Mouse (Mus musculus): ENCODE results near the gene Tead2. TPM values are rescaled to one million over a fixed set of nuclear protein-coding genes. Genes with fewer than 3 reads are reported as not detected.
"Not testable (repeated sequence)": the region's sequence is repeated elsewhere in the genome, so short reads cannot be mapped to it uniquely, and the experiment has no call there.

The Tead2 gene
- total RNA-seq (2015; ENCODE audit: low replicate concordance) (not detected in 2 replicates), total RNA-seq (2017; ENCODE audit: low replicate concordance) (0.42 and 0.51 TPM in 2 replicates)

DNA sequence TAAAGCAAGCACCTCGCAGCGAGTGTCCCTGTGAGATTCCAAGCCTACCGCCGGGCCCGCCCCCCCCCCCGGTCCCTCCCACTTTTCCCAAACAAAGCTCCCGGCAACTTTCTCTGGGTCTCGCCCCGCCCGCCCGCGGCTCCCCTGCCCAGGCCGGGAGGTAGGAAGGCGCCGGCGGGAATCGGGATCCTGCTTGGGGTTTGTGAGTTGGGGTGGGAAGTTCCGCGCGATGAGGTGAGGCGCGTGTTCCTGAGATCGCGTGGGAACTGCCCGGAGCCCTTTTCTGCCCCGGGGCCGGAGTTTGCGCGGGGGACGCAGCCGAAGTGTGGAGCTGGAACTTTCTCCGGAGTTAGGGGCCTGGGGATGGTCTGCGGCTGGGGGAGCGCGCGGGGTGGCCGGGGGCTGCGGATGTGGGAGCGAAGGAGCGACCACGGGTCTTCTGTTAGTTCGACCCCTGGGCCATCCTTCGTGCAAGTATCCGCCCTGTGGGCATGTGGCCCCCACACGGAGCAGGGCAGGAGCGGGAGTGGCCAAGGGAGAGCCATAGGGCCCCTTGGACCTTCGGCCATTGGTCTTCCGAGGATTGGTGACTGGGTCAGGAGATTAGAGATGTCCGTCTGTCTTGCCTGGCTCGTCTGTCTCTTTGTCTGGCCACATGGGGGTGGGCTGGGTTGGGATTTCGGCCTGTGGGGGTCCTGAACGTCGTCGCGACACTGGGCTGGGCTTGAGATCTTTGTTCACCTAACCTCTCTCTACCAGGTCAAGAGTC is at the start of gene Tead2:
Gene Tead2, plus strand, starts transcription at position 81 of the 769 bp plus-strand sequence.
- ATAC-seq (replicated peaks; ENCODE audit: low FRiP score, poor library complexity, severe bottlenecking): no peak

DNA sequence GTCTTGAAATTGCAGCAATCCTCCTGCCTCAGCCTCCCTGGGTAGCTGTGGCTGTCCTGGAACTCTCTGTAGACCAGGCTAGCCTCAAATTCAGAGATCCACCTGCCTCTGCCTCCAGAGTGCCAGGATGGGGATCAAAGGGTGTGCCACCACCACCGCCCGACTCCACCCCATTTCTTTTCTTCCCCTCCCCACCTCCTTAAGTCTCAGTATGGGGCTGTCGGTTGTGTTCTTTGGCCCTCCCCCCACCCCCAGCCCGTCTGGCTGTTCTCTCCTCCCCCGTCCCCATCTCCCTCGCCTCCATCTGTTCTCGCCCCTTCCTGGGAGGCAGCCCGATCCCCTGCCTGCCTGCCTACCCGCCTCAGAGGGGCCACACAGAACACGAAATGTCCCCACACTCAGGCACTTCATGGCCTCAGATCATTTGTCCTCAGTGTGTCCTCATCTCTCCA is 48.6 kb upstream of the Tead2 start:
- no peak for ATAC-seq (replicated peaks; ENCODE audit: low FRiP score, poor library complexity, severe bottlenecking)

GRCm38 (mm10) chr7:45167761-45168445 is 47.6 kb upstream of the Tead2 start:
- ATAC-seq (replicated peaks; ENCODE audit: low FRiP score, poor library complexity, severe bottlenecking): no peak

DNA sequence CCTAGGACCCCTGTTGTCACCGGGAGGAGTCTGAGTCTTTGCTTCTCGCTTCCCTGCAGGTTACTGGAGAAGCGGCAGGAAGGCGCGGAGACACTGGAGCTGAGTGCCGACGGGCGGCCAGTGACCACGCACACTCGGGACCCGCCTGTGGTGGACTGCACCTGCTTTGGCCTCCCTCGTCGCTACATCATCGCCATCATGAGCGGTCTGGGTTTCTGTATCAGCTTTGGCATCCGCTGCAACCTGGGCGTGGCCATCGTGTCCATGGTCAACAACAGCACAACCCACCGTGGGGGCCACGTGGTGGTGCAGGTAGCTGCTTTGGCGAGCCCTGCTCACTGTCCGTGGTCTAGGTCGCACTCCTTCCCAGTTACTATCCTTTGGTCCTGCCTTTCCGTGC is 46.9 kb upstream of the Tead2 start:
- no peak for ATAC-seq (replicated peaks; ENCODE audit: low FRiP score, poor library complexity, severe bottlenecking)

- 0 out of 2 replicates have a peak, but pooled peaks have one; percentile 38 for ATAC-seq (replicated peaks; ENCODE audit: low FRiP score, poor library complexity, severe bottlenecking)
Observed at GRCm38 (mm10) chr7:45169495-45169894, 46.1 kb upstream of the Tead2 start.

- ATAC-seq (replicated peaks; ENCODE audit: low FRiP score, poor library complexity, severe bottlenecking): 0 out of 2 replicates have a peak, but pooled peaks have one; percentile 52
Observed at GRCm38 (mm10) chr7:45172974-45173373, 42.6 kb upstream of the Tead2 start.

GRCm38 (mm10) chr7:45173772-45174171 is 41.8 kb upstream of the Tead2 start:
- not testable (repeated sequence) for ATAC-seq (replicated peaks; ENCODE audit: low FRiP score, poor library complexity, severe bottlenecking)

- ATAC-seq (replicated peaks; ENCODE audit: low FRiP score, poor library complexity, severe bottlenecking): no peak
Observed at GRCm38 (mm10) chr7:45174567-45175280, 40.8 kb upstream of the Tead2 start.

DNA sequence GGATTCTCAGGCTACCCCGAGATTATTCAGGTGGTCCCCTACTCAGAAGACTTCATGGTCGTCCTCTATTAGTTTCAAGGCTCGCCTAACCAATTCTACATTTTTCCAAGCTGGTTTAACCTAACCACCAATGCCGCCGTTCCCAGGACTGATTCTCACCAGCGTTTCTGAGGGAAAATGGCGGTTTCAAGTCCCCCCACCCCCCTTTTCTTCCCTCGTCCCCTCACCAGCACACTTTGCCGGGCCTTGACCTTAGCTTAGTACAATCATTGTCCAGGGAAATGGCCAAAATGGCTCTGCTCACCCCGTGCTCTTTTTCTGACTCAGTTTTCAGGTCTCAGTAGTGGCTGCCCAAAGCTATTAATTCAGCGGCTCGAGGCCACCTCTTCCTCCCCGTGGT is 40.2 kb upstream of the Tead2 start:
- no peak for ATAC-seq (replicated peaks; ENCODE audit: low FRiP score, poor library complexity, severe bottlenecking)

DNA sequence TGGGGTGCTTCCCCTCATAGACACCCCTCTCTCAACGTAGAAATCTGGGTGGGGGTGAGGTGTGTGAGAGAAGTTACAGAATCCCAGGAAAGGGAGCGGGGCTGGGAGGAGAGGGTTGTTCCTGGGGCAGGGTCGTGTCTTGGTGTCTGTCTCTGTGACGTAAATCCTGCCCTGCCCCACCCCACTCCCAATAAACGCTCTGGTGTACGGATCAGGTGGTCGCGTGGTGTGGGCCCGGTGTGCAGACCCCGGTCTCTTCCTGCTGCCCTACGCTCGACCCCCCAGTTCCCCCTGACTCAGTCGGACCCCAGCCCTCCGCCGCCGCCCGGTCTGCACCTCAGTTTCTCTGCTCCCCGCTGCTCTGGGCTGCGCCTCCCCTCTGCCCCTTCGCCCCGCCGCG is 39.6 kb upstream of the Tead2 start:
- ATAC-seq (replicated peaks; ENCODE audit: low FRiP score, poor library complexity, severe bottlenecking): no peak

GRCm38 (mm10) chr7:45176356-45176755 is 39.2 kb upstream of the Tead2 start:
- no peak for ATAC-seq (replicated peaks; ENCODE audit: low FRiP score, poor library complexity, severe bottlenecking)

DNA sequence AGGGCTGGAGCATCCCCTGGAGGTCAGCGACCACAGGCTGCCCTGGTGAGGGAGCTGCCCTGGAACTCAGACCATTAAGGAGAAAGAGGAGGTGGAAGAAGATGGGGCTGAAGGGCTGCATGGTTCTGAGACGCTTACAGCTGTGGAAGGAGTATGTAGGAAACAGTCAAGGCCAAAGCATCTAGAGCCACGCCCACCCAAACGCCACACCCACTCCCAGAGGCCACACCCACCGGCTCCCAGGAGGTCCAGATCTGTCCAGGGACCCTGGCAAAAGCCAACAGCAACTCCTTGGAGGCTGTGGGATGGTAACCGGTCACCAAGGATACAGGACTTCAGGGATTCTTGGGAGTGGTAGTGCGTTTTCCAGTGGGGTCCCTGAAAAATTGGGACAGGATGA is 37.0 kb upstream of the Tead2 start:
- no peak for ATAC-seq (replicated peaks; ENCODE audit: low FRiP score, poor library complexity, severe bottlenecking)

- no peak for ATAC-seq (replicated peaks; ENCODE audit: low FRiP score, poor library complexity, severe bottlenecking)
Observed at GRCm38 (mm10) chr7:45179469-45179868, 36.1 kb upstream of the Tead2 start, which contains the start of gene Gfy. TSS of gene Gfy (minus strand) at chr7:45179569.

DNA sequence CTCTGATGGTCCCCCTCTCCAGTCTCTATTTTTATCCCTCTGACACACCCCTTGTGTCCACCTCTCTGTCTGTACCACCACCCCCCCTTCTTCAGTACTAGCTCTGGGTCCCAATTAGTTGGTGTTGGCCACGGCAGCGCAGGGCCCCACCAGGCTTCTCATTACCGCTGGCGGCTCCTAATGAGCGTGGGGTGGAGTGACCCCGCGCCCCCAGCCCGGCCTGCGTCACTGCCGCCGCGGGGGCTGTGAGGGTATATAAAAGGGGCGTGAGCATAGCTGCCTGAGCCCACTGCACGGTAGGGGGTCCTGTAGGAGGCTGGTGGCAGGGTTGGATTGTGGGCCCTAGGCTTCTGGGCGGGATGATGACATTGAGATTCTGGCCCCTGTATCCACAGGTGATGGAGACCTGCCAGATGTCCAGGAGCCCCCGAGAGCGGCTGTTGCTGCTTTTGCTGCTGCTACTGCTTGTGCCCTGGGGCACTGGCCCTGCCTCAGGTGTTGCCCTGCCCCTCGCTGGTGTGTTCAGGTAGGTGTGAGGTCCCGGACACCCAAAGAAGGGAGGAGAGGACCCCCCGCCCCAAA is 34.6 kb upstream of the Tead2 start, which contains the start of gene Pth2:
Gene Pth2, plus strand, starts transcription at position 100 of the 582 bp plus-strand sequence.
- ATAC-seq (replicated peaks; ENCODE audit: low FRiP score, poor library complexity, severe bottlenecking): no peak

DNA sequence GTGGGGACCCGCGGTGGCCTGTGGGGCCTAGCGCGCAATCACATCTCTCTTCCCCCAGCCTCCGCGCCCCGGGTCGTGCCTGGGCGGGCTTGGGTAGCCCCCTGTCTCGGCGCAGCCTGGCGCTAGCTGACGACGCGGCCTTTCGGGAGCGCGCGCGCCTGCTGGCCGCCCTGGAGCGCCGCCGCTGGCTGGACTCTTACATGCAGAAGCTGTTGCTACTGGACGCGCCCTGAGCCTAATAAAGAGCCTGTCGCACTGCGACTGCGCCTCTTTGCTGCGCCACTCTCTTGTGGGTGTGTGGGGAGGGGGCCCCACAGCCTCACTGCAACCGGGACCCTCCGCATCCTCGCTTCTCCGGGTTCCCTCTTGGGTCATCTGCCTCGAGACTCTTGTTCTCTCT is 34.0 kb upstream of the Tead2 start:
- ATAC-seq (replicated peaks; ENCODE audit: low FRiP score, poor library complexity, severe bottlenecking): no peak

DNA sequence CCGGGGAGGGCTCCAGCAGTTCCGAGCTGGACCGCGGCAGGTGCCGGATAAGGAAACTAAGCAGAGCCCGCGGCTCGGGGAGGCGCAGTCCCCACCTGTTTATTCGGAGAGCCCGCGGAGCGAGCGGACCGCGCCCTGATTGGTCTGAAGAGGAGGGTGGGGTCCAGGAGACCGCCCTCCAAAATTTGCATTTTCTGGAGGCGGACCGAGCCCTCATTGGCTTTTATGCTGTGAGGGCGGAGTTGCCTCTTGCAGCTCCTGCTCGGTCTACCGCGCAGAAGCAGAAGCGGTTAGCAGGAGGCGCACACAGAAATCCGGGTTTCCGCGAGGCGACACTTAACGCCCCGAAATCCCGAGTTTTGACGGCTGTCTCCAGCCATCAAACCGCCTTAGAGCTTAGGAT is 33.4 kb upstream of the Tead2 start:
- ATAC-seq (replicated peaks; ENCODE audit: low FRiP score, poor library complexity, severe bottlenecking): peak; percentile 93

DNA sequence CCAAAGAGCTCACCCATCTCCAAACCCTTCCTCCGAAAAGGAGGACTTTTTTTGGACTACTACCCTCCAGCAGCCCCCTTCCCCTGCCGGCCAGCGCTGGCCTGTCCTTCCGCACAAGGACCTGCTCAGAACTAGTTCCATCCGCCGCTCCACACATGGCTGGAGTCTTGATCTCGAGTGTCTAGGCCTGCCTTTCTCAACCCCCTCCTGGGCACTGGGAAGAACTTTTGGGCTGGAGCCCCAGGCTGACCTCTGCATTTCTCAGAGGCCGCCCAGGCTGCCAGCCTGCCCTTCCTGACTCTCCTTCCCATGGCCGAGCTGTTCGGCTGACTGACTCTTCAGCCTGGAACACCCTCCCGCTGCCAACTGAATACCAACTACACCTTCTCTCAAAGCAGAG is 32.9 kb upstream of the Tead2 start:
- ATAC-seq (replicated peaks; ENCODE audit: low FRiP score, poor library complexity, severe bottlenecking): peak; percentile 4; the same call in 1 of the 2 replicates

- ATAC-seq (replicated peaks; ENCODE audit: low FRiP score, poor library complexity, severe bottlenecking): no peak
Observed at GRCm38 (mm10) chr7:45183672-45184071, 31.9 kb upstream of the Tead2 start.

DNA sequence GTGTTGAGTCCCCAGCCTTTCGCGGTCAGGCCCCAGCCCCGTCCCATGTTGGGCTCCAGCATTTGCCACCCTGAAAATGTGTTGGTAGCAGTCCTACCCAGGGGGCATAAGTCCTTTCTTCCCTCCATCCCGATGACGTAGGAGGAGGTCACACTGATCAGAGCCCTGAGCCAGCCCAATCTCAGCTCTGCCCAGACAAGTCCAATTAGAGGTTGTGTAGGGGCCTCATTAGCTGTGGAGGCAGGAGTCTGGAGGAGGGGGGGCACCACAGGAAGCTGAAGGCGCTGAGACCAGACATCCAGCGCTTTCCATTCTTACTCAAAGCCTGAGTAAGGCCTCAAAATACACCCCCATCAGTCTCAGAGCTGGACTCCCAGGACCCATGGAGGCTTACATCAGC is 29.6 kb upstream of the Tead2 start:
- no peak for ATAC-seq (replicated peaks; ENCODE audit: low FRiP score, poor library complexity, severe bottlenecking)

- ATAC-seq (replicated peaks; ENCODE audit: low FRiP score, poor library complexity, severe bottlenecking): no peak
Observed at GRCm38 (mm10) chr7:45189600-45189999, 26.0 kb upstream of the Tead2 start.
